Mouse (Mus musculus): ENCODE measurements around the gene Spata5. TPM values are rescaled to one million over a fixed set of nuclear protein-coding genes. Genes with fewer than 3 reads are reported as not detected.

Gene Spata5
- polyA plus RNA-seq, 1 experiment from 2014 or later, result 29.8 TPM

- ATAC-seq (ENCODE audit: low read depth), result no peak
- Histone ChIP-seq H3K9me3 (ENCODE audit: control insufficient read depth, low read length) (no peaks in the 10 kb centered on the region), H3K9ac (ENCODE audit: low read length) (no peak overlapping the region), H3K27me3 (ENCODE audit: control insufficient read depth, insufficient read depth, low read depth, low read length) (no peaks in the 10 kb centered on the region), H3K4me3 (ENCODE audit: low read length) (no peak overlapping the region), H3K27ac (ENCODE audit: low read length) (no peak overlapping the region), H3K36me3 (ENCODE audit: control insufficient read depth, insufficient read depth, low read length) (no peaks in the 10 kb centered on the region), H3K4me2 (ENCODE audit: low read depth, low read length) (no peak overlapping the region), H3K4me1 (replicated peaks; ENCODE audit: control insufficient read depth, insufficient read depth, low read length) (peaks cover 4% of the 10 kb centered on the region)
- 82% methylated on average over 4 of the region's 4 CpGs for WGBS
Observed at GRCm38 (mm10) chr3:37608926-37609325, 189.2 kb downstream of the Spata5 start.

GRCm38 (mm10) chr3:37610670-37611069 lies 191.0 kb downstream of the Spata5 start:
- no peaks in the 10 kb centered on the region for H3K9me3 ChIP-seq (ENCODE audit: control insufficient read depth, low read length)
- H3K4me1 ChIP-seq (replicated peaks; ENCODE audit: control insufficient read depth, insufficient read depth, low read length), result no peaks in the 10 kb centered on the region; the same call in 1 of the 2 replicates
- H3K4me3 ChIP-seq (ENCODE audit: low read length), result no peak overlapping the region
- no peaks in the 10 kb centered on the region for H3K27me3 ChIP-seq (ENCODE audit: control insufficient read depth, insufficient read depth, low read depth, low read length)
- 87% methylated on average over 2 of the region's 2 CpGs for WGBS
- no peak overlapping the region for H3K9ac ChIP-seq (ENCODE audit: low read length)
- ATAC-seq (ENCODE audit: low read depth), result no peak
- no peak overlapping the region for H3K4me2 ChIP-seq (ENCODE audit: low read depth, low read length)
- no peak overlapping the region for H3K27ac ChIP-seq (ENCODE audit: low read length)
- H3K36me3 ChIP-seq (ENCODE audit: control insufficient read depth, insufficient read depth, low read length), result no peaks in the 10 kb centered on the region

GRCm38 (mm10) chr3:37613722-37614121 lies 194.0 kb downstream of the Spata5 start:
- WGBS, result 44% methylated on average over 10 of the region's 10 CpGs
- Histone ChIP-seq H3K9ac (ENCODE audit: low read length) (no peak overlapping the region), H3K4me3 (ENCODE audit: low read length) (no peak overlapping the region), H3K4me1 (replicated peaks; ENCODE audit: control insufficient read depth, insufficient read depth, low read length) (no peaks in the 10 kb centered on the region), H3K9me3 (ENCODE audit: control insufficient read depth, low read length) (no peaks in the 10 kb centered on the region), H3K36me3 (ENCODE audit: control insufficient read depth, insufficient read depth, low read length) (no peaks in the 10 kb centered on the region), H3K27ac (ENCODE audit: low read length) (no peak overlapping the region), H3K4me2 (ENCODE audit: low read depth, low read length) (no peak overlapping the region), H3K27me3 (ENCODE audit: control insufficient read depth, insufficient read depth, low read depth, low read length) (no peaks in the 10 kb centered on the region)
- ATAC-seq (ENCODE audit: low read depth), result peak; percentile 80

GRCm38 (mm10) chr3:37614878-37615650 lies 195.4 kb downstream of the Spata5 start:
- H3K4me1 ChIP-seq (replicated peaks; ENCODE audit: control insufficient read depth, insufficient read depth, low read length), result no peaks in the 10 kb centered on the region
- H3K27ac ChIP-seq (ENCODE audit: low read length), result no peak overlapping the region
- H3K9ac ChIP-seq (ENCODE audit: low read length), result no peak overlapping the region
- no peak for ATAC-seq (ENCODE audit: low read depth)
- no peak overlapping the region for H3K4me3 ChIP-seq (ENCODE audit: low read length)
- H3K36me3 ChIP-seq (ENCODE audit: control insufficient read depth, insufficient read depth, low read length), result no peaks in the 10 kb centered on the region
- H3K9me3 ChIP-seq (ENCODE audit: control insufficient read depth, low read length), result no peaks in the 10 kb centered on the region
- no peaks in the 10 kb centered on the region for H3K27me3 ChIP-seq (ENCODE audit: control insufficient read depth, insufficient read depth, low read depth, low read length)
- no peak overlapping the region for H3K4me2 ChIP-seq (ENCODE audit: low read depth, low read length)
- 77% methylated on average over 10 of the region's 10 CpGs for WGBS

- Histone ChIP-seq H3K9ac (ENCODE audit: low read length) (no peak overlapping the region), H3K9me3 (ENCODE audit: control insufficient read depth, low read length) (no peaks in the 10 kb centered on the region), H3K4me3 (ENCODE audit: low read length) (no peak overlapping the region), H3K4me2 (ENCODE audit: low read depth, low read length) (no peak overlapping the region), H3K27me3 (ENCODE audit: control insufficient read depth, insufficient read depth, low read depth, low read length) (no peaks in the 10 kb centered on the region), H3K36me3 (ENCODE audit: control insufficient read depth, insufficient read depth, low read length) (no peaks in the 10 kb centered on the region), H3K4me1 (replicated peaks; ENCODE audit: control insufficient read depth, insufficient read depth, low read length) (no peaks in the 10 kb centered on the region), H3K27ac (ENCODE audit: low read length) (no peak overlapping the region)
- no peak for ATAC-seq (ENCODE audit: low read depth)
- WGBS, result 72% methylated on average over 21 of the region's 21 CpGs
Observed at GRCm38 (mm10) chr3:37616586-37617547, 197.2 kb downstream of the Spata5 start.

Other genes with a start within 250 kb of the Spata5 start
- gene Il21, start 187.3 kb upstream of the Spata5 start, polyA plus RNA-seq (2015; fragmentation: Nextera tagmentation; extraction: Ambion mirVana), result not detected in 2 replicates
- 6.9 and 7.2 TPM in 2 replicates for gene Bbs12, start 107.3 kb upstream of the Spata5 start, polyA plus RNA-seq (2015; fragmentation: Nextera tagmentation; extraction: Ambion mirVana)
- gene Cetn4, start 107.2 kb upstream of the Spata5 start, polyA plus RNA-seq (2015; fragmentation: Nextera tagmentation; extraction: Ambion mirVana), result 9.2 and 10.0 TPM in 2 replicates
- gene Fgf2, start 71.5 kb upstream of the Spata5 start, polyA plus RNA-seq (2015; fragmentation: Nextera tagmentation; extraction: Ambion mirVana), result 2.8 and 3.1 TPM in 2 replicates
- 5.1 and 5.2 TPM in 2 replicates for gene Nudt6, start 315 bp downstream of the Spata5 start, polyA plus RNA-seq (2015; fragmentation: Nextera tagmentation; extraction: Ambion mirVana)
- gene Spry1, start 220.1 kb downstream of the Spata5 start, polyA plus RNA-seq (2015; fragmentation: Nextera tagmentation; extraction: Ambion mirVana), result 17.9 and 18.9 TPM in 2 replicates

All from lung, embryonic 16.5 days (tissue).